Comparison of ENCODE assay signal across 28 mouse cellular contexts in genomic region chr6:24569711-24570110, GRCm38 (mm10). TPM values are rescaled to one million over a fixed set of nuclear protein-coding genes. Genes with fewer than 3 reads are reported as not detected.
A peak's percentile ranks its signal among the peaks of the same experiment; 100 is the strongest.
DNase-seq lines count a peak whose midpoint lies in the region; ATAC-seq and TF ChIP-seq lines count a peak whose summit lies in the region.
"Had no signal": no experiment of that assay in that cellular context is flagged by ENCODE, and none has a peak within 500 bp of the region (broad histone marks: within the 10 kb centered on the region; RNA-seq: fewer than 3 reads in every experiment).

No protein-coding gene starts in this region.

- WGBS in heart, embryonic 13.5 days = 60% methylated on average over 1 of the region's 1 CpGs
- 92% methylated on average over 1 of the region's 1 CpGs for WGBS in midbrain, embryonic 14.5 days
- 88% methylated on average over 1 of the region's 1 CpGs for WGBS in midbrain, embryonic 15.5 days

- H3K4me3 ChIP-seq in gastrocnemius, adult 2 months = no peak overlapping the region
- no peak overlapping the region for H3K4me3 ChIP-seq in heart, embryonic 13.5 days
- no peak overlapping the region for H3K4me3 ChIP-seq in midbrain, embryonic 14.5 days (replicated peaks; ENCODE audit: low read depth, low read length)
- H3K4me3 ChIP-seq in midbrain, embryonic 15.5 days = no peak overlapping the region
- H3K4me3 ChIP-seq: embryonic facial prominence, embryonic 15.5 days; erythroblast, embryonic 14.5 days; forebrain, embryonic 10.5 days; heart, embryonic 12.5 days; hindbrain, embryonic 10.5 days; intestine, embryonic 15.5 days had no signal

- no peaks in the 10 kb centered on the region for H3K27me3 ChIP-seq in heart, embryonic 13.5 days (replicated peaks)
- no peaks in the 10 kb centered on the region for H3K27me3 ChIP-seq in midbrain, embryonic 14.5 days (ENCODE audit: control insufficient read depth, insufficient read depth, low read length)
- no peaks in the 10 kb centered on the region for H3K27me3 ChIP-seq in midbrain, embryonic 15.5 days (replicated peaks)
- H3K27me3 ChIP-seq: embryonic facial prominence, embryonic 15.5 days; heart, embryonic 12.5 days; intestine, embryonic 15.5 days had no signal

- intact Hi-C loops in gastrocnemius, adult 2 months (cut with DNase I) = loop anchor here (5.0 kb wide), 2 partner anchors 37 to 58 kb away; no protein-coding TSS in a partner anchor
- intact Hi-C loops in heart, postnatal 14 days (cut with DNase I) = loop anchor here (1.0 to 5.0 kb wide), 5 partner anchors 17 to 151 kb away; no protein-coding TSS in a partner anchor

- peaks cover 12% of the 10 kb centered on the region for H3K4me1 ChIP-seq in heart, embryonic 13.5 days
- no peaks in the 10 kb centered on the region for H3K4me1 ChIP-seq in midbrain, embryonic 14.5 days (ENCODE audit: control insufficient read depth, insufficient read depth, low read length)
- H3K4me1 ChIP-seq in midbrain, embryonic 15.5 days = no peaks in the 10 kb centered on the region
- H3K4me1 ChIP-seq: embryonic facial prominence, embryonic 15.5 days; forebrain, embryonic 10.5 days; hindbrain, embryonic 10.5 days; intestine, embryonic 15.5 days had no signal

- no peak for ATAC-seq in heart, embryonic 13.5 days (ENCODE audit: extremely low read depth, insufficient number of reproducible peaks, low FRiP score, low TSS enrichment)
- ATAC-seq in midbrain, embryonic 14.5 days (ENCODE audit: low FRiP score, low TSS enrichment) = 0 out of 2 replicates have a peak, but pooled peaks have one; percentile 17
- ATAC-seq in midbrain, embryonic 15.5 days (replicated peaks) = no peak
- ATAC-seq: CD4-positive, CD25-positive, alpha-beta regulatory T cell, adult 4 months; forebrain, embryonic 14.5 days; intestine, embryonic 15.5 days had no signal

- no peak overlapping the region for H3K4me2 ChIP-seq in heart, embryonic 13.5 days
- H3K4me2 ChIP-seq in midbrain, embryonic 14.5 days (ENCODE audit: low read length) = no peak overlapping the region
- no peak overlapping the region for H3K4me2 ChIP-seq in midbrain, embryonic 15.5 days
- H3K4me2 ChIP-seq: embryonic facial prominence, embryonic 15.5 days; heart, embryonic 12.5 days; hindbrain, embryonic 14.5 days; intestine, embryonic 15.5 days had no signal

- no peaks in the 10 kb centered on the region for H3K36me3 ChIP-seq in heart, embryonic 13.5 days
- no peaks in the 10 kb centered on the region for H3K36me3 ChIP-seq in midbrain, embryonic 14.5 days (ENCODE audit: control insufficient read depth, insufficient read depth, low read length)
- no peaks in the 10 kb centered on the region for H3K36me3 ChIP-seq in midbrain, embryonic 15.5 days (replicated peaks)
- H3K36me3 ChIP-seq: embryonic facial prominence, embryonic 15.5 days; forebrain, embryonic 10.5 days; G1E; heart, embryonic 12.5 days; hindbrain, embryonic 10.5 days; intestine, embryonic 15.5 days had no signal

- TF ChIP-seq CTCF in gastrocnemius, adult 2 months (IDR thresholded peaks at IDR 0.05) = no peak

- DNase-seq in gastrocnemius, adult 2 months = no peak
- DNase-seq in gastrocnemius, postnatal 4 days (ENCODE audit: low spot score in 2 of 2) = no peak
- DNase-seq in heart, postnatal 14 days = no peak
- no peak for DNase-seq in midbrain, embryonic 14.5 days
- DNase-seq in lung, postnatal 25 days (ENCODE audit: low spot score) = no peak
- DNase-seq: adrenal gland, adult 8-10 months; adrenal gland, postnatal 36 days; B cell, adult 2 months; cerebellum, adult 11 months; cerebellum, adult 8-10 months; cerebellum, postnatal 14 days; embryo, embryonic 11 days; gastrocnemius, postnatal 36 days; kidney, adult 18-20 months had no signal

- no peak overlapping the region for H3K9ac ChIP-seq in heart, embryonic 13.5 days
- H3K9ac ChIP-seq in midbrain, embryonic 14.5 days (replicated peaks; ENCODE audit: low read length) = no peak overlapping the region
- no peak overlapping the region for H3K9ac ChIP-seq in midbrain, embryonic 15.5 days
- H3K9ac ChIP-seq: embryonic facial prominence, embryonic 15.5 days; heart, embryonic 12.5 days; hindbrain, embryonic 14.5 days; intestine, embryonic 15.5 days had no signal

- peaks cover 7% of the 10 kb centered on the region; the same call in 1 of the 2 replicates for H3K9me3 ChIP-seq in heart, embryonic 13.5 days
- H3K9me3 ChIP-seq in midbrain, embryonic 14.5 days (ENCODE audit: control insufficient read depth, low read length) = no peaks in the 10 kb centered on the region
- H3K9me3 ChIP-seq in midbrain, embryonic 15.5 days = no peaks in the 10 kb centered on the region
- H3K9me3 ChIP-seq: embryonic facial prominence, embryonic 15.5 days; G1E; hindbrain, embryonic 10.5 days; intestine, embryonic 15.5 days had no signal

- peak overlapping the region; percentile 74 for H3K27ac ChIP-seq in gastrocnemius, adult 2 months
- 0 out of 2 replicates have a peak overlapping the region, but pooled peaks have one; percentile 48 for H3K27ac ChIP-seq in heart, embryonic 13.5 days (replicated peaks)
- no peak overlapping the region for H3K27ac ChIP-seq in midbrain, embryonic 14.5 days (replicated peaks; ENCODE audit: low read depth, low read length)
- H3K27ac ChIP-seq in midbrain, embryonic 15.5 days = no peak overlapping the region
- H3K27ac ChIP-seq: embryonic facial prominence, embryonic 15.5 days; forebrain, embryonic 10.5 days; hindbrain, embryonic 10.5 days; hindbrain, embryonic 14.5 days; intestine, embryonic 15.5 days had no signal

RNA-seq across cellular contexts. Expression of gene Lmod2, which starts 27.9 kb away (rescaled TPM):
- 100 to 1,000 TPM; 105 to 286 TPM for total RNA-seq in gastrocnemius, adult 2 months (2021)
- total RNA-seq in gastrocnemius, postnatal 4 days (2021) = 100 to 1,000 TPM; 105 to 205 TPM
- polyA plus RNA-seq in heart, embryonic 13.5 days (2015; fragmentation: Nextera tagmentation; extraction: Ambion mirVana) = 42.8 and 46.8 TPM in 2 replicates
- total RNA-seq in heart, postnatal 14 days (2021) = 100 to 1,000 TPM; 413 to 423 TPM
- not detected in 2 replicates for polyA plus RNA-seq in midbrain, embryonic 14.5 days (2014; fragmentation: Nextera tagmentation; extraction: Ambion mirVana)
- not detected in 2 replicates for polyA plus RNA-seq in midbrain, embryonic 15.5 days (2015; fragmentation: Nextera tagmentation; extraction: Ambion mirVana)
- total RNA-seq: common myeloid progenitor, adult 5-6 weeks had no signal
- polyA plus RNA-seq: CD4-positive, CD25-positive, alpha-beta regulatory T cell, adult 4 months; erythroblast, embryonic 14.5 days; forebrain, embryonic 10.5 days; forebrain, embryonic 14.5 days; G1E; hindbrain, embryonic 10.5 days; hindbrain, embryonic 14.5 days; intestine, embryonic 15.5 days had no signal

RNA-seq across cellular contexts. Expression of gene Asb15, which starts 41.8 kb away (rescaled TPM):
- total RNA-seq in gastrocnemius, adult 2 months (2021) = 10 to 100 TPM; 34.9 to 54.5 TPM
- total RNA-seq in gastrocnemius, postnatal 4 days (2021) = 1 to 10 TPM; 1.7 to 1.9 TPM
- 0.14 and 0.16 TPM in 2 replicates for polyA plus RNA-seq in heart, embryonic 13.5 days (2015; fragmentation: Nextera tagmentation; extraction: Ambion mirVana)
- 10 to 100 TPM; 42.9 to 47.5 TPM for total RNA-seq in heart, postnatal 14 days (2021)
- 0.09 TPM in 1 of 2 replicates, not detected in the other for polyA plus RNA-seq in midbrain, embryonic 14.5 days (2014; fragmentation: Nextera tagmentation; extraction: Ambion mirVana)
- 0.08 TPM in 1 of 2 replicates, not detected in the other for polyA plus RNA-seq in midbrain, embryonic 15.5 days (2015; fragmentation: Nextera tagmentation; extraction: Ambion mirVana)
- total RNA-seq: adrenal gland, adult 8-10 months; adrenal gland, postnatal 36 days; common myeloid progenitor, adult 5-6 weeks had no signal
- polyA plus RNA-seq: CD4-positive, CD25-positive, alpha-beta regulatory T cell, adult 4 months; embryonic facial prominence, embryonic 11.5 days; embryonic facial prominence, embryonic 15.5 days; erythroblast, embryonic 14.5 days; forebrain, embryonic 10.5 days; forebrain, embryonic 14.5 days; G1E; heart, embryonic 12.5 days; hindbrain, embryonic 10.5 days; intestine, embryonic 15.5 days had no signal

RNA-seq across cellular contexts. Expression of gene Ndufa5, which starts 41.9 kb away (rescaled TPM):
- 100 to 1,000 TPM; 579 to 752 TPM for total RNA-seq in gastrocnemius, adult 2 months (2021)
- 100 to 1,000 TPM; 385 to 429 TPM for total RNA-seq in gastrocnemius, postnatal 4 days (2021)
- 619 and 704 TPM in 2 replicates for polyA plus RNA-seq in heart, embryonic 13.5 days (2015; fragmentation: Nextera tagmentation; extraction: Ambion mirVana)
- total RNA-seq in heart, postnatal 14 days (2021) = 1,000 to 10,000 TPM; 1,207 to 1,226 TPM
- polyA plus RNA-seq in midbrain, embryonic 14.5 days (2014; fragmentation: Nextera tagmentation; extraction: Ambion mirVana) = 348 and 442 TPM in 2 replicates
- polyA plus RNA-seq in midbrain, embryonic 15.5 days (2015; fragmentation: Nextera tagmentation; extraction: Ambion mirVana) = 371 and 390 TPM in 2 replicates

RNA-seq across cellular contexts. Expression of gene Iqub, which starts 54.8 kb away (rescaled TPM):
- under 1 TPM; 0.15 to 0.22 TPM for total RNA-seq in gastrocnemius, adult 2 months (2021)
- under 1 TPM; 0.10 to 0.12 TPM for total RNA-seq in gastrocnemius, postnatal 4 days (2021)
- 0.27 and 0.31 TPM in 2 replicates for polyA plus RNA-seq in heart, embryonic 13.5 days (2015; fragmentation: Nextera tagmentation; extraction: Ambion mirVana)
- under 1 TPM; 0.29 to 0.38 TPM for total RNA-seq in heart, postnatal 14 days (2021)
- 1.3 and 1.6 TPM in 2 replicates for polyA plus RNA-seq in midbrain, embryonic 14.5 days (2014; fragmentation: Nextera tagmentation; extraction: Ambion mirVana)
- polyA plus RNA-seq in midbrain, embryonic 15.5 days (2015; fragmentation: Nextera tagmentation; extraction: Ambion mirVana) = 1.5 and 2.0 TPM in 2 replicates
- total RNA-seq: common myeloid progenitor, adult 5-6 weeks had no signal
- polyA plus RNA-seq: CD4-positive, CD25-positive, alpha-beta regulatory T cell, adult 4 months; erythroblast, embryonic 14.5 days; G1E; intestine, embryonic 15.5 days had no signal

Comparison
In these comparisons a context has a peak if more than half of its experiments do, and no peak if none do; other contexts are left out.
1. RNA of gene Asb15, which starts 41.8 kb away (total RNA-seq): 34.9 to 54.5 TPM in gastrocnemius, adult 2 months and 42.9 to 47.5 TPM in heart, postnatal 14 days; 1.7 to 1.9 TPM in gastrocnemius, postnatal 4 days; every median in the first group is over 10 times any median in the second.
2. H3K27ac ChIP-seq: peak in gastrocnemius, adult 2 months (single experiment) and heart, embryonic 13.5 days (single experiment); none in midbrain, embryonic 14.5 days (single experiment) and midbrain, embryonic 15.5 days (single experiment).